Mouse (Mus musculus): ENCODE data around the gene Cd72.

- TF ChIP-seq CTCF (IDR thresholded peaks at IDR 0.05; ENCODE audit: control insufficient read depth, insufficient read depth, insufficient read length) (no peak), MAX (IDR thresholded peaks at IDR 0.05) (no peak), CEBPB (IDR thresholded peaks at IDR 0.05; ENCODE audit: low read depth) (no peak), MYOD1 (IDR thresholded peaks at IDR 0.05; ENCODE audit: control insufficient read depth, insufficient read length, low read depth) (no peak)
Measured at GRCm38 (mm10) chr4:43421632-43422240, 32.7 kb downstream of the Cd72 start.
